Mouse (Mus musculus): Measurements from ENCODE around the gene Ncln. TPM values are rescaled to one million over a fixed set of nuclear protein-coding genes. Genes with fewer than 3 reads are reported as not detected.
A peak's percentile ranks its signal among the peaks of the same experiment; 100 is the strongest.

The Ncln gene
- total and polyA plus RNA-seq, 2 experiments from 2014 or later, result 58.1 to 83.0 TPM

- H3K9ac ChIP-seq (replicated peaks; ENCODE audit: low read length, poor library complexity, severe bottlenecking), result peak overlapping the region; percentile 83
- ATAC-seq (ENCODE audit: low FRiP score) (no peak), DNase-seq (ENCODE audit: low spot score) (no peak)
- no peaks in the 10 kb centered on the region for H3K27me3 ChIP-seq (ENCODE audit: insufficient read depth, low read length)
- no peak for TF ChIP-seq CTCF (IDR thresholded peaks at IDR 0.05)
- no peak overlapping the region; the same call in 1 of the 2 replicates for H3K27ac ChIP-seq (ENCODE audit: low read depth, low read length)
- peaks cover 28% of the 10 kb centered on the region for H3K36me3 ChIP-seq (ENCODE audit: insufficient read depth, low read length)
- H3K4me1 ChIP-seq (ENCODE audit: insufficient read depth, low read length), result peaks cover 6% of the 10 kb centered on the region; the same call in 1 of the 2 replicates
- peak overlapping the region; percentile 91 for H3K4me2 ChIP-seq (ENCODE audit: low read depth, low read length, poor library complexity, severe bottlenecking)
- H3K4me3 ChIP-seq (ENCODE audit: low read depth, low read length), result peak overlapping the region; percentile 69
- H3K9me3 ChIP-seq (ENCODE audit: low read length), result no peaks in the 10 kb centered on the region
- WGBS, result 74% methylated on average over 6 of the region's 6 CpGs
Measured at GRCm38 (mm10) chr10:81495151-81495550, 1.0 kb downstream of the Ncln start.

- ATAC-seq (ENCODE audit: low FRiP score), result no peak
- TF ChIP-seq CTCF (IDR thresholded peaks at IDR 0.05), result no peak
- Histone ChIP-seq H3K27me3 (ENCODE audit: insufficient read depth, low read length) (no peaks in the 10 kb centered on the region), H3K4me1 (ENCODE audit: insufficient read depth, low read length) (peaks cover 6% of the 10 kb centered on the region; the same call in 1 of the 2 replicates), H3K9ac (replicated peaks; ENCODE audit: low read length, poor library complexity, severe bottlenecking) (no peak overlapping the region), H3K4me3 (ENCODE audit: low read depth, low read length) (peak overlapping the region; percentile 69; the same call in 1 of the 2 replicates), H3K27ac (ENCODE audit: low read depth, low read length) (no peak overlapping the region), H3K4me2 (ENCODE audit: low read depth, low read length, poor library complexity, severe bottlenecking) (0 out of 2 replicates have a peak overlapping the region, but pooled peaks have one; percentile 91), H3K36me3 (ENCODE audit: insufficient read depth, low read length) (peaks cover 35% of the 10 kb centered on the region), H3K9me3 (ENCODE audit: low read length) (no peaks in the 10 kb centered on the region)
- 94% methylated on average over 11 of the region's 11 CpGs for WGBS
- no peak for DNase-seq (ENCODE audit: low spot score)
Measured at GRCm38 (mm10) chr10:81494260-81495041, 1.7 kb downstream of the Ncln start.

- DNase-seq (ENCODE audit: low spot score) (no peak), ATAC-seq (ENCODE audit: low FRiP score) (no peak)
- Histone ChIP-seq H3K4me3 (ENCODE audit: low read depth, low read length) (no peak overlapping the region), H3K4me1 (ENCODE audit: insufficient read depth, low read length) (peaks cover 6% of the 10 kb centered on the region; the same call in 1 of the 2 replicates), H3K27ac (ENCODE audit: low read depth, low read length) (no peak overlapping the region), H3K27me3 (ENCODE audit: insufficient read depth, low read length) (no peaks in the 10 kb centered on the region), H3K4me2 (ENCODE audit: low read depth, low read length, poor library complexity, severe bottlenecking) (no peak overlapping the region), H3K36me3 (ENCODE audit: insufficient read depth, low read length) (peaks cover 40% of the 10 kb centered on the region), H3K9me3 (ENCODE audit: low read length) (no peaks in the 10 kb centered on the region), H3K9ac (replicated peaks; ENCODE audit: low read length, poor library complexity, severe bottlenecking) (no peak overlapping the region)
- peak; percentile 51 for TF ChIP-seq CTCF (IDR thresholded peaks at IDR 0.05)
- WGBS, result 91% methylated on average over 8 of the region's 8 CpGs
Measured at GRCm38 (mm10) chr10:81493601-81494220, 2.5 kb downstream of the Ncln start.

- whole genome bisulfite sequencing, result 91% methylated on average over 11 of the region's 11 CpGs
- Histone ChIP-seq H3K4me3 (ENCODE audit: low read depth, low read length) (no peak overlapping the region), H3K27ac (ENCODE audit: low read depth, low read length) (no peak overlapping the region), H3K9me3 (ENCODE audit: low read length) (no peaks in the 10 kb centered on the region), H3K9ac (replicated peaks; ENCODE audit: low read length, poor library complexity, severe bottlenecking) (no peak overlapping the region), H3K27me3 (ENCODE audit: insufficient read depth, low read length) (no peaks in the 10 kb centered on the region), H3K4me2 (ENCODE audit: low read depth, low read length, poor library complexity, severe bottlenecking) (no peak overlapping the region), H3K4me1 (ENCODE audit: insufficient read depth, low read length) (peaks cover 6% of the 10 kb centered on the region; the same call in 1 of the 2 replicates), H3K36me3 (ENCODE audit: insufficient read depth, low read length) (peaks cover 50% of the 10 kb centered on the region)
- ATAC-seq (ENCODE audit: low FRiP score) (no peak), DNase-seq (ENCODE audit: low spot score) (no peak)
- no peak for TF ChIP-seq CTCF (IDR thresholded peaks at IDR 0.05)
Measured at GRCm38 (mm10) chr10:81492606-81493240, 3.5 kb downstream of the Ncln start.

GRCm38 (mm10) chr10:81491018-81491417, 5.2 kb downstream of the Ncln start:
- Histone ChIP-seq H3K9ac (replicated peaks; ENCODE audit: low read length, poor library complexity, severe bottlenecking) (no peak overlapping the region), H3K4me1 (ENCODE audit: insufficient read depth, low read length) (peaks cover 6% of the 10 kb centered on the region; the same call in 1 of the 2 replicates), H3K27ac (ENCODE audit: low read depth, low read length) (no peak overlapping the region), H3K27me3 (ENCODE audit: insufficient read depth, low read length) (no peaks in the 10 kb centered on the region), H3K9me3 (ENCODE audit: low read length) (no peaks in the 10 kb centered on the region), H3K4me2 (ENCODE audit: low read depth, low read length, poor library complexity, severe bottlenecking) (no peak overlapping the region), H3K36me3 (ENCODE audit: insufficient read depth, low read length) (peaks cover 63% of the 10 kb centered on the region), H3K4me3 (ENCODE audit: low read depth, low read length) (no peak overlapping the region)
- no peak for TF ChIP-seq CTCF (IDR thresholded peaks at IDR 0.05)
- DNase-seq (ENCODE audit: low spot score) (no peak), ATAC-seq (ENCODE audit: low FRiP score) (no peak)
- 90% methylated on average over 9 of the region's 9 CpGs for WGBS
